Mouse (Mus musculus) kidney, adult 2 months (tissue): ENCODE data around the gene Dcun1d2. TPM values are rescaled to one million over a fixed set of nuclear protein-coding genes. Genes with fewer than 3 reads are reported as not detected.

Experiments
- DNase-seq: peaks from one replicate; pipeline ENCODE4 v3.0.0; 2021
- H3K27ac ChIP-seq: fragments of 200-500 bp; 2 replicates; pipeline ENCODE4 v1.5.1; 2012; ENCODE audit warnings: low read depth, low read length, control low read depth, inconsistent platforms; ENCODE audit not compliant: insufficient read depth
- H3K27me3 ChIP-seq: fragments of 200-500 bp; replicated peaks from 2 replicates; pipeline ENCODE4 v1.6.1; 2012; ENCODE audit warnings: mild to moderate bottlenecking, moderate library complexity, low read length, inconsistent platforms; ENCODE audit not compliant: control insufficient read depth, insufficient read depth
- H3K36me3 ChIP-seq: fragments of 200-500 bp; 2 replicates; pipeline ENCODE4 v1.6.1; 2012; ENCODE audit warnings: mild to moderate bottlenecking, moderate library complexity, low read length, inconsistent platforms; ENCODE audit not compliant: control insufficient read depth, insufficient read depth
- H3K4me1 ChIP-seq: fragments of 200-500 bp; 2 replicates; pipeline ENCODE4 v1.6.1; 2011; ENCODE audit warnings: low read length; ENCODE audit not compliant: control insufficient read depth, insufficient read depth
- H3K4me3 ChIP-seq: fragments of 200-500 bp; 2 replicates; pipeline ENCODE4 v1.5.1; 2011; ENCODE audit warnings: mild to moderate bottlenecking, low read depth, low read length, control low read depth; ENCODE audit not compliant: insufficient read depth
- CTCF ChIP-seq: fragments of 200-500 bp; conservative IDR thresholded peaks from 2 replicates; pipeline ENCODE4 v1.5.1; 2011; ENCODE audit warnings: low read depth, mild to moderate bottlenecking, control low read depth, low read length, moderate library complexity, mixed read lengths; ENCODE audit not compliant: insufficient read depth, insufficient read length
- POLR2A ChIP-seq: fragments of 200-500 bp; IDR thresholded peaks from one replicate; pipeline ENCODE4 v1.6.1; 2011; ENCODE audit warnings: low read depth, low read length, control low read depth
- WGBS: fragments of 180-500 bp; shearing (Covaris S2); methylation state at CpG from one replicate; pipeline ENCODE4 v1.1.7; 2018; 5-methylcytosine and 5-hydroxymethylcytosine counted together
- polyA plus RNA-seq: library from polyadenylated mRNA; depleted of rRNA; stranded (reverse); fragments of >200 nt; gene quantifications from 2 replicates; pipeline ENCODE4 v1.2.3, GENCODE M21; 2012

Gene Dcun1d2
- polyA plus RNA-seq, 1 experiment = 25.0 TPM

- 87% methylated on average over 9 of the region's 9 CpGs for WGBS
- H3K27ac ChIP-seq = no peak overlapping the region
- no peak for DNase-seq
- no peaks in the 10 kb centered on the region for H3K4me1 ChIP-seq
- no peak for TF ChIP-seq CTCF
- TF ChIP-seq POLR2A = no peak
- H3K27me3 ChIP-seq = no peaks in the 10 kb centered on the region
- H3K4me3 ChIP-seq = no peak overlapping the region
- no peaks in the 10 kb centered on the region for H3K36me3 ChIP-seq
Measured at GRCm38 (mm10) chr8:13306916-13307315, 19.0 kb upstream of the Dcun1d2 start.

- TF ChIP-seq CTCF (no peak), POLR2A (no peak)
- no peaks in the 10 kb centered on the region for H3K36me3 ChIP-seq
- no peak for DNase-seq
Measured at GRCm38 (mm10) chr8:13306309-13306909, 18.5 kb upstream of the Dcun1d2 start.

GRCm38 (mm10) chr8:13305884-13306283, 18.0 kb upstream of the Dcun1d2 start:
- H3K4me3 ChIP-seq = no peak overlapping the region
- no peak overlapping the region for H3K27ac ChIP-seq
- no peaks in the 10 kb centered on the region for H3K4me1 ChIP-seq
- TF ChIP-seq CTCF = no peak
- no peak for TF ChIP-seq POLR2A
- H3K36me3 ChIP-seq = no peaks in the 10 kb centered on the region
- no peaks in the 10 kb centered on the region for H3K27me3 ChIP-seq
- DNase-seq = no peak
- 99% methylated on average over 4 of the region's 4 CpGs for WGBS

More at GRCm38 (mm10) chr8:13306309-13306909, 18.5 kb upstream of the Dcun1d2 start:
- Histone ChIP-seq H3K4me1 (no peaks in the 10 kb centered on the region), H3K4me3 (no peak overlapping the region), H3K27me3 (no peaks in the 10 kb centered on the region), H3K27ac (no peak overlapping the region)
- WGBS = 91% methylated on average over 7 of the region's 7 CpGs

GRCm38 (mm10) chr8:13305459-13305858, 17.5 kb upstream of the Dcun1d2 start:
- TF ChIP-seq POLR2A = no peak
- TF ChIP-seq CTCF = no peak
- Histone ChIP-seq H3K27me3 (no peaks in the 10 kb centered on the region), H3K4me3 (no peak overlapping the region), H3K36me3 (peaks cover 2% of the 10 kb centered on the region), H3K4me1 (no peaks in the 10 kb centered on the region), H3K27ac (no peak overlapping the region)
- 82% methylated on average over 6 of the region's 6 CpGs for WGBS
- no peak for DNase-seq

- TF ChIP-seq CTCF = no peak
- TF ChIP-seq POLR2A = no peak
- 86% methylated on average over 7 of the region's 7 CpGs for WGBS
- Histone ChIP-seq H3K4me1 (no peaks in the 10 kb centered on the region; the same call in 1 of the 2 replicates), H3K27me3 (no peaks in the 10 kb centered on the region), H3K36me3 (peaks cover 3% of the 10 kb centered on the region), H3K4me3 (no peak overlapping the region), H3K27ac (no peak overlapping the region)
- no peak for DNase-seq
Measured at GRCm38 (mm10) chr8:13301036-13301435, 13.1 kb upstream of the Dcun1d2 start.

- WGBS = 80% methylated on average over 8 of the region's 8 CpGs
- peak; percentile 62 for DNase-seq
- no peaks in the 10 kb centered on the region; the same call in 1 of the 2 replicates for H3K4me1 ChIP-seq
- H3K36me3 ChIP-seq = peaks cover 5% of the 10 kb centered on the region
- no peak overlapping the region for H3K4me3 ChIP-seq
- no peaks in the 10 kb centered on the region for H3K27me3 ChIP-seq
- TF ChIP-seq CTCF (no peak), POLR2A (no peak)
- H3K27ac ChIP-seq = 0 out of 2 replicates have a peak overlapping the region, but pooled peaks have one; percentile 8
Measured at GRCm38 (mm10) chr8:13299571-13299970, 11.6 kb upstream of the Dcun1d2 start.

- H3K27ac ChIP-seq = 0 out of 2 replicates have a peak overlapping the region, but pooled peaks have one; percentile 4
- 75% methylated on average over 9 of the region's 9 CpGs for WGBS
- H3K4me3 ChIP-seq = no peak overlapping the region
- H3K27me3 ChIP-seq = no peaks in the 10 kb centered on the region
- 0 out of 2 replicates have a peak, but pooled peaks cover 3% of the 10 kb centered on the region for H3K4me1 ChIP-seq
- peak; percentile 75 for DNase-seq
- peaks cover 3% of the 10 kb centered on the region for H3K36me3 ChIP-seq
- TF ChIP-seq CTCF (no peak), POLR2A (no peak)
Measured at GRCm38 (mm10) chr8:13293677-13294470, 5.9 kb upstream of the Dcun1d2 start.
